Mouse (Mus musculus) E14TG2a.4 (cell line): ENCODE results near the gene Gpatch2l.

Experiments
- CTCF ChIP-seq: conservative IDR thresholded peaks from 2 replicates; pipeline ENCODE4 v1.5.1; 2014; ENCODE audit warnings: low read length
- POU5F1 ChIP-seq: IDR thresholded peaks from 2 replicates; pipeline ENCODE4 v1.6.1; 2014; ENCODE audit warnings: low read length, borderline replicate concordance

DNA sequence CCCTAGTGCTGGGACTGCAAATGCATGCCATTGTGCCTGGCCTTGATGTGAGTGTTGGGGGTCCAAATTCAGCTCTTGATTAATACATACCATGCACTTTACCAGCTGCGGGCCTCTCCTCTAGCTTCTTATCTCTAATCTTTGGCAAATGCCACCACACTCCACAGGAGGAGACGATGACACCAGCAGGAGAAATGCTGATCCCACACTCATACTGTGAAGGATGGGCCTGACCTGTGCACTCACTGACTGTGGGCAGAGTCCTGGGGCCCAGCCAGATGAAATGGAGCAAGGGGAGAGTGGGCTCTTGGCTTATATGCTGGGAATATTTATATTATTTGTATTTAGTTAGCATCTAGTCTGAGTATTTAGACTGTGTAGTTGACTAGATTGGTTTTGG, 34.8 kb downstream of the Gpatch2l start:
- TF ChIP-seq CTCF (no peak), POU5F1 (no peak)
